Mouse (Mus musculus) intestine, embryonic 15.5 days (tissue): ENCODE results near the gene Acox1. TPM values are rescaled to one million over a fixed set of nuclear protein-coding genes. Genes with fewer than 3 reads are reported as not detected.

ENCODE experiments used
- ATAC-seq: fragments of 200-750 bp; cut with Nextera tagmentation; 2 replicates; pipeline ENCODE4 v1.8.0; 2017; ENCODE audit warnings: moderate TSS enrichment, moderate library complexity
- H3K27ac ChIP-seq: fragments of 300-500 bp; sonication (generic); 2 replicates; pipeline ENCODE4 v1.5.1; 2015; ENCODE audit warnings: mild to moderate bottlenecking, inconsistent platforms
- H3K27me3 ChIP-seq: fragments of 300-500 bp; sonication (generic); replicated peaks from 2 replicates; pipeline ENCODE4 v1.6.1; 2015; ENCODE audit warnings: inconsistent platforms
- H3K36me3 ChIP-seq: fragments of 300-500 bp; sonication (generic); 2 replicates; pipeline ENCODE4 v1.6.1; 2015; ENCODE audit warnings: inconsistent platforms
- H3K4me1 ChIP-seq: fragments of 300-500 bp; sonication (generic); replicated peaks from 2 replicates; pipeline ENCODE4 v1.6.1; 2015; ENCODE audit warnings: inconsistent platforms
- H3K4me2 ChIP-seq: fragments of 300-500 bp; sonication (generic); replicated peaks from 2 replicates; pipeline ENCODE4 v1.6.1; 2015; ENCODE audit warnings: mild to moderate bottlenecking, inconsistent platforms
- H3K4me3 ChIP-seq: fragments of 300-500 bp; sonication (generic); replicated peaks from 2 replicates; pipeline ENCODE4 v1.5.1; 2015; ENCODE audit warnings: inconsistent platforms
- H3K9ac ChIP-seq: fragments of 300-500 bp; sonication (generic); 2 replicates; pipeline ENCODE4 v1.6.1; 2015; ENCODE audit warnings: inconsistent platforms
- H3K9me3 ChIP-seq: fragments of 300-500 bp; sonication (generic); 2 replicates; pipeline ENCODE4 v1.6.1; 2016; ENCODE audit warnings: inconsistent platforms
- WGBS: fragments of 180-500 bp; shearing (Covaris S2); methylation state at CpG from one replicate; pipeline ENCODE4 v1.1.7; 2015; 5-methylcytosine and 5-hydroxymethylcytosine counted together
- polyA plus RNA-seq: library from polyadenylated mRNA; unstranded; fragments of >200 nt; fragmentation: Nextera tagmentation; extraction: Ambion mirVana; gene quantifications from 2 replicates; pipeline ENCODE4 v1.2.1, GENCODE M21; 2015

The Acox1 gene
- polyA plus RNA-seq, 1 experiment from 2014 or later: 56.9 TPM

GRCm38 (mm10) chr11:116222740-116223059, 23.9 kb upstream of the Acox1 start:
- H3K27me3 ChIP-seq: peaks cover 11% of the 10 kb centered on the region; the same call in 1 of the 2 replicates
- no peaks in the 10 kb centered on the region for H3K36me3 ChIP-seq
- ATAC-seq: no peak
- no peaks in the 10 kb centered on the region for H3K9me3 ChIP-seq
- H3K9ac ChIP-seq: peak overlapping the region; percentile 36
- H3K27ac ChIP-seq: peak overlapping the region; percentile 4; the same call in 1 of the 2 replicates
- peak overlapping the region; percentile 68 for H3K4me2 ChIP-seq
- H3K4me3 ChIP-seq: peak overlapping the region; percentile 23
- H3K4me1 ChIP-seq: peaks cover 24% of the 10 kb centered on the region
- 20% methylated on average over 23 of the region's 23 CpGs for WGBS

DNA sequence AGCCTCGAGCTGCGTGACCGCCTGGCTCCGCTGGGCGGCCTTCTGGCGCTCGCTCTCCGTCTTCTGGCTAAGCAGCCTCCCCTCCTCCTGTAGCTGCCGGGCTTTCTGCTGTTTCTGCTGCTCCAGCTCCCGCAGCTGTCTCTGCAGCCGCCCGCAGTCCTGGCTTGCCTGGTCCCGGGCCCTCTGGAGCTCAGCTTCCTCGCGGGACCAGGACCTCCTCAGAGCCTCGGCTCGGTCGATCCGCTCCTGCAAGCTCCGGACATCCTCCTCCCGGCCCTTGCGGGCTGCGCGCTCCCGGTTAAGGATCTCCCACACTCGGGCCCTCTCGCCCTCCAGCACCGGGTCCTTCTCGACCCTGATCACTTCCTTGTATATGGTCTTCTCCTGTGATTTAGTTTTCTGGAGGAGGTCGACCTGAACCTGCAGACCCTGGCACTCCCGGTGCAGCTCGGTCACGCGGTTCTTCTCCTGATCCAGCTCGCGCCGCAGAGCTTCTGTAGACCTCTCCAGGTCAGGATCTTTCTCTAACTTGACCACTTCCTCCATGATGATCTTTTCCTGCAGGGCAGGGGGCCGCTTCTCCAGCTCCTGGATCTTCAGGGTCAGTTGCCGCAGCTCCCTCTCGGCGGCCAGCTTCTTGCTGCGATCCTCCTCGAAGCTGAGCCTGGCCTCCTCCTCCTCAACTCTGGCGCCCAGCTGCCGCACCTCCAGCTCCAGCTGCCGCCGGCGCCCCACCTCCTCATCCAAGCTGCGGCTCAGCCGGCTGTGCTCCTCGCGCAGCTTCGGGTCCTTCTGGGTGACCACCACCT, 23.3 kb upstream of the Acox1 start:
- H3K27me3 ChIP-seq: peaks cover 11% of the 10 kb centered on the region; the same call in 1 of the 2 replicates
- H3K36me3 ChIP-seq: no peaks in the 10 kb centered on the region
- H3K4me3 ChIP-seq: peak overlapping the region; percentile 23
- H3K4me2 ChIP-seq: peak overlapping the region; percentile 68
- H3K9ac ChIP-seq: peak overlapping the region; percentile 36
- H3K4me1 ChIP-seq: peaks cover 24% of the 10 kb centered on the region
- H3K27ac ChIP-seq: peak overlapping the region; percentile 4; the same call in 1 of the 2 replicates
- no peak for ATAC-seq
- WGBS: 18% methylated on average over 53 of the region's 53 CpGs
- no peaks in the 10 kb centered on the region for H3K9me3 ChIP-seq

DNA sequence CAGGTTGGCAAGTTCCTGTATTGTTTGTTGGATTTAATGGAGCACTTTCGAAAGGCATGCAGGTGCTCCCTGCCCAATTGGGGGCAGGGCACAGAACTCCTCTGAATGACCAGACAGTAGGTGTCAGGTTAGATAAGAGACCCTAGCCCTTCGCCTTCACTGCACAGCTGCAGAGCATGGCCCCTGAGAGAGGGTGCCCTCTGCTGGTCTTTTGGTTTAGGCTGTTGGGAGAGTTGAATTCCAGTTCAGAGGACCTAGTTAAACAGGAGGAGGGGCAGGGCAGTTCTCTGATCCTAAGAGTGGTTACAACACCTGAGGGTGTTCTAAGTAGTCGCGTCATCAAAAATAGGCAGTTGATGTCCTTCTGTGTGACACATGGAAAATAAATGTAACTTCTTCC, 21.0 kb upstream of the Acox1 start:
- no peak overlapping the region for H3K9ac ChIP-seq
- ATAC-seq: peak; percentile 54
- no peaks in the 10 kb centered on the region for H3K9me3 ChIP-seq
- no peak overlapping the region for H3K4me2 ChIP-seq
- H3K4me3 ChIP-seq: no peak overlapping the region
- no peaks in the 10 kb centered on the region for H3K36me3 ChIP-seq
- WGBS: 23% methylated on average over 4 of the region's 4 CpGs
- peaks cover 24% of the 10 kb centered on the region for H3K4me1 ChIP-seq
- H3K27me3 ChIP-seq: peaks cover 11% of the 10 kb centered on the region; the same call in 1 of the 2 replicates
- H3K27ac ChIP-seq: 0 out of 2 replicates have a peak overlapping the region, but pooled peaks have one; percentile 77

DNA sequence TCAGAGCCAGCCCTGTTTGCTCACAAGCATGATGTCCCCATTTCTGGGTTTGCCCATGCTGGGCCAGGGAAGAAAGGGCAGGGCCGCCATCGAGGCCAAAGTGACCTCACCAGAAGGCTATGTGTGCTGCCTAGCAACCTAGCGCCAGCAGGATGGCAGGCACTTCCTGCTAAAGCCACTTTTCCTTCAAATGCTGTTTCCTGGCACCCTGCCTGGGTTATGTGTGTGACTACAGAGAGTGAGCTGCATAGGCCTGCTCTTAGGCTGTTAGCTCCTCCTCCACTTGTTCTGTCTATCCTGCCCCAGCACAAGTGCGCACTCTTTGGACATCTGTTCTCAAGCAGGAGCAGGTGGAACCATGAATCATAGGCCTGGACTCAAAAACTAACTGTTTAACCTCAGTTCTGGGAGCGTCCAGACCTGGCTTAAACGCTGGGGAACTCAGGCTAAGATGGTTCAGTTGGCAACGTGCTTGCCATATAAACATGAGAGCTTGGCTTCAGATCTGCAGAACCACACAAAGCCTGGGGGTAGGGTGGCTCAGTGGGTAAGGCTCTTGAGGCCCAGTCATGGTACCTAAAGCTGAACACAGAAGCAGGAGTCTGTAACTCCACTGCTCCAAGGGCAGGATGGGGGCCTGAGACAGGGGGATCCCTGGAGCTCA, 20.0 kb upstream of the Acox1 start:
- peak; percentile 76 for ATAC-seq
- H3K4me1 ChIP-seq: peaks cover 24% of the 10 kb centered on the region

DNA sequence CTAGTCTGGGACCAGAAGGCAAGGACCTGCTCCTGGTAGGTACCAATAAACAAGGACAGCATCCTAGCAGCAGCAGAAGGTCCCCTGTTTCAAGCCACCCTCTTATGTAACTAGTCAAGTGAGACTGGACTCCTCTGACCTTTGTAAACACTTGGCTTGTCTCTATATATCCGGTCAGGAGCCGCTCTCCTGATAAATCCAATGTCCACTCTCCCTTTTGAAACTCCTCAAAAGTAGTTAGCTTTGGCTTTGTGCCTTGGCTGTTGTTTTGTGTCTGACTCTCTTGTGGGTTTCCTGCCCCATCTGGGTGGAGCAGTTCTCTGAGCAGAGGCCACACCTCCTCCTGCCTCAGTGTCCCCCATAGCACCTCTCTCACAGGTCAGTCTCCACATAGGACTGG, 19.4 kb upstream of the Acox1 start:
- 68% methylated on average over 2 of the region's 2 CpGs for WGBS
- Histone ChIP-seq H3K4me2 (no peak overlapping the region), H3K36me3 (no peaks in the 10 kb centered on the region), H3K9ac (no peak overlapping the region), H3K4me1 (peaks cover 24% of the 10 kb centered on the region), H3K27me3 (peaks cover 4% of the 10 kb centered on the region; the same call in 1 of the 2 replicates), H3K4me3 (no peak overlapping the region), H3K9me3 (no peaks in the 10 kb centered on the region), H3K27ac (peak overlapping the region; percentile 77)
- no peak; the same call in 1 of the 2 replicates for ATAC-seq

More for the DNA sequence above, 20.0 kb upstream of the Acox1 start:
- Histone ChIP-seq H3K36me3 (no peaks in the 10 kb centered on the region), H3K4me3 (no peak overlapping the region), H3K4me2 (no peak overlapping the region), H3K27ac (peak overlapping the region; percentile 77), H3K27me3 (peaks cover 9% of the 10 kb centered on the region; the same call in 1 of the 2 replicates), H3K9ac (no peak overlapping the region), H3K9me3 (no peaks in the 10 kb centered on the region)
- WGBS: 37% methylated on average over 7 of the region's 7 CpGs

- Histone ChIP-seq H3K27me3 (peaks cover 3% of the 10 kb centered on the region; the same call in 1 of the 2 replicates), H3K9me3 (no peaks in the 10 kb centered on the region), H3K9ac (no peak overlapping the region), H3K4me3 (no peak overlapping the region), H3K4me2 (no peak overlapping the region), H3K36me3 (no peaks in the 10 kb centered on the region), H3K27ac (no peak overlapping the region), H3K4me1 (peaks cover 18% of the 10 kb centered on the region)
- WGBS: 83% methylated on average over 11 of the region's 11 CpGs
- ATAC-seq: no peak
Measured at GRCm38 (mm10) chr11:116216549-116216948, 17.7 kb upstream of the Acox1 start.

GRCm38 (mm10) chr11:116215991-116216390, 17.1 kb upstream of the Acox1 start:
- Histone ChIP-seq H3K9ac (no peak overlapping the region), H3K4me1 (peaks cover 18% of the 10 kb centered on the region), H3K4me2 (no peak overlapping the region), H3K9me3 (no peaks in the 10 kb centered on the region), H3K4me3 (no peak overlapping the region), H3K36me3 (no peaks in the 10 kb centered on the region), H3K27ac (no peak overlapping the region), H3K27me3 (no peaks in the 10 kb centered on the region)
- ATAC-seq: no peak
- WGBS: 88% methylated on average over 6 of the region's 6 CpGs

DNA sequence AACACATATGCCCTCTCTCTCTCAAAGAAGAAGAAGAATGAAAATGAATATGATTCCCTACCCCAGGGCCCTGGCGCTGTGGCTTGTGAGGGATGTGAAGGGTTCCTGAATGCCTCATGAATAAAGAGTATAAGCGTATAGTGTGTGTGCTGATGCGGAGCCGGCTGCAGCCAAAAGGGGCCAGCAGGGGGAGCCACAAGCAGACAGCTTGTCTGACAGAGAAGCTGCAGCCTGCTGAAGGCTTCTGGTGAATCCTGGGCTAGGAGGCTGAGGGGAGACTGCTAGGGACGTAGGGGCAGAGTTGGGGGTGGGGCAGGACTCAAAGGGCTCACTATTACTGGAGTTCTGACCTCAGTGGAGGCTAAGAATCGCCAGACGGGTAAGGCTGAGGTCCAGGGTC, 16.3 kb upstream of the Acox1 start:
- Histone ChIP-seq H3K9me3 (no peaks in the 10 kb centered on the region), H3K36me3 (no peaks in the 10 kb centered on the region), H3K27me3 (no peaks in the 10 kb centered on the region), H3K27ac (no peak overlapping the region), H3K4me2 (no peak overlapping the region), H3K4me1 (peaks cover 20% of the 10 kb centered on the region), H3K9ac (no peak overlapping the region), H3K4me3 (no peak overlapping the region)
- 80% methylated on average over 7 of the region's 7 CpGs for WGBS
- no peak for ATAC-seq

DNA sequence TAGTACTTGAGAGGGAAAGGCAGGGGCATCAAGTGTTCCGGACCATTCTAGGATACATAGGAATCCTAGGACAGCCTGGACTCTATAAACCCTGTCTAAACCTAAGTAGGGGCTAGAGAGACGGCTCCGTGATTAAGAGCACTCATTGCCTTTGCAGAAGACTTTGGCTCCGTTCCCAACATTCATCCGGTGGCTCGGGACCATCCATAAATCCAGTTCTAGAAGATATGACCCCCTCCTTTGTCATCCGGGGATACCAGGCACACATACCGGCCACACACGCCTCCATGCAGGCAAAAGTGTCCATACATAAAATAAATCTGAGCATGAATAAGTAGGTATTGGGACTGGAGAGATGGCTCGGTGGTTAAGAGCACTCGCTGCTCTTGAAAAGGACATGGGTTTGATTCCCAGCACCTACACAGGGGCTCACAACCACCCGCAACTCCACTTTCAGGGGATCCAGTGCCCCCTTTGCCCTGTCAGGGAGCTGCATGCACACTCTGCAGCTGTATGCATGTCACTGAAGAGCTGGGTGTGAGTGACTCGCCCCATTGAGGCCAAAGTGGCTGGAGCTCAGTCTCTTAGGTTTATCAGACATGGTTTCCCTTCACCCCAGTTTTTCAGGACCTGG, 15.1 kb upstream of the Acox1 start:
- WGBS: 75% methylated on average over 13 of the region's 13 CpGs
- Histone ChIP-seq H3K4me2 (no peak overlapping the region), H3K9ac (no peak overlapping the region), H3K36me3 (no peaks in the 10 kb centered on the region), H3K9me3 (no peaks in the 10 kb centered on the region), H3K4me1 (peaks cover 13% of the 10 kb centered on the region), H3K4me3 (no peak overlapping the region), H3K27ac (no peak overlapping the region), H3K27me3 (no peaks in the 10 kb centered on the region)
- no peak for ATAC-seq

DNA sequence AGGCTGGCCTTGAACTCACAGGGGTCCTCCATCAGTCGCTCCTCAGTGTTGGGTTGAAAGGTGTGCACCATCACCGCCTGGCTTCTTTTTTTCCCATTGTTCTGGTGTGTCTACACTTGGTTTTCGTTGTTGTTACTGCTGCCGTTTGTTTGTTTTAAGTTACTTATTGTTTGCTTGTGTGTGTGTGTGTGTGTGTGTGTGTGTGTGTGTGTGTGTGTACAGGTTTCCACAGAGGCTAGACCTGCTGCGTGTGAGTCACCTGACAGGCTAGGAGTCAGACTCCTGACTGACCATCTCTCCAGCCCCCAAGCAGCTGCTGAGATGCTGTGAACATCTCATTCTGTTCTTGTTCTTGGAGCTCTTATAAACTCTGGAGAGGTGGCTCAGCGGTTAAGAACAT, 14.0 kb upstream of the Acox1 start:
- Histone ChIP-seq H3K4me3 (no peak overlapping the region), H3K27me3 (no peaks in the 10 kb centered on the region), H3K9ac (no peak overlapping the region), H3K27ac (no peak overlapping the region), H3K4me2 (no peak overlapping the region), H3K9me3 (no peaks in the 10 kb centered on the region), H3K36me3 (no peaks in the 10 kb centered on the region), H3K4me1 (0 out of 2 replicates have a peak, but pooled peaks cover 5% of the 10 kb centered on the region)
- no peak for ATAC-seq
- WGBS: 78% methylated on average over 6 of the region's 6 CpGs

DNA sequence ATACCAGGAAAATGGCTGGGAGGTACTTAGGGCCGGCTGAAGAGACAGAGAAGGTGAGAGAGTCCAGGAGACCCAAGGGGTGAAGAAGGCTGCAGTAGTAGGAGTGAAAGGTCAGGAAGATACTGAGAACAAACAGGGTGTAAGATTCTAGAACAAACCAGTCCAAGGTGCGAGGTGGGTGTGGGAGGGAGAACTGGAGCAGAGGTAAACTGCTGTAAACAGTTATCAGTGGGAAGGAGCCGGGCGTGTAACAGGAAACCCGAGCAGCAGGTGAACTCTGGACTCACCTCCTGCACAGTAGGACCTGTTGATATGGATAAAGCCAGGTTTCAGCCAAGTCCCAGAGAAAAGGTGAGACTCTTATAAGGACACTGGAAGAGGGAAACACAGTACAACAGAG, 11.9 kb upstream of the Acox1 start:
- Histone ChIP-seq H3K4me2 (peak overlapping the region; percentile 45), H3K36me3 (peaks cover 8% of the 10 kb centered on the region), H3K27me3 (no peaks in the 10 kb centered on the region), H3K4me3 (no peak overlapping the region; the same call in 1 of the 2 replicates), H3K9ac (0 out of 2 replicates have a peak overlapping the region, but pooled peaks have one; percentile 3), H3K9me3 (no peaks in the 10 kb centered on the region), H3K27ac (peak overlapping the region; percentile 86), H3K4me1 (0 out of 2 replicates have a peak, but pooled peaks cover 5% of the 10 kb centered on the region)
- ATAC-seq: peak; percentile 97
- WGBS: 47% methylated on average over 5 of the region's 5 CpGs

DNA sequence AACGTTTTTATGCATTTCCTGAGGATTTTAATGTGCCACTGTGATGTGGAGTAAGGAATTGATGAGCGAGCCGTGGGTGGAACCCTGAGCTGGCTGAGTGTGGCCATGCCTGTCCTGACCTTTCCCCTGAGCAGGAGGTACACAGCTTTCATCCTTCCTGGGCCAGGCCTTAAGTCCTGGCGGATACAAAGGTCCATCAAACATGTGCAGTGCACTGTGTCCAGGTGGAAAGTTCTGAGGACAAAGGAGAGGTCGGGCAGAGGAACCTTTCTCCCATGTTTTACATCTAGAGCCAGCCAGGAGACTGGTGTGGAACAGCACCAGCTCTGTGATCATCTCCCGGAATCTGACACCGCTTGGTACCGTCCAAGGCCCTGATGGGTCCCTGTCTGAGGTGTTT, 10.4 kb upstream of the Acox1 start:
- no peak for ATAC-seq
- 80% methylated on average over 8 of the region's 8 CpGs for WGBS
- 0 out of 2 replicates have a peak, but pooled peaks cover 5% of the 10 kb centered on the region for H3K4me1 ChIP-seq
- peaks cover 12% of the 10 kb centered on the region for H3K36me3 ChIP-seq
- no peak overlapping the region for H3K4me3 ChIP-seq
- no peak overlapping the region for H3K9ac ChIP-seq
- no peak overlapping the region for H3K4me2 ChIP-seq
- H3K27ac ChIP-seq: no peak overlapping the region; the same call in 1 of the 2 replicates
- H3K27me3 ChIP-seq: no peaks in the 10 kb centered on the region
- H3K9me3 ChIP-seq: no peaks in the 10 kb centered on the region
